Mouse (Mus musculus) thymus, adult 2 months (tissue): ENCODE data around the gene Sema4a. TPM values are rescaled to one million over a fixed set of nuclear protein-coding genes. Genes with fewer than 3 reads are reported as not detected.

Source experiments
- DNase-seq: peaks from one replicate; pipeline ENCODE4 v3.0.0; 2021
- H3K27ac ChIP-seq: fragments of 200-500 bp; 2 replicates; pipeline ENCODE4 v1.5.1; 2012; ENCODE audit warnings: low read length, control low read depth; ENCODE audit not compliant: control insufficient read depth, insufficient read depth
- H3K27me3 ChIP-seq: fragments of 200-500 bp; 2 replicates; pipeline ENCODE4 v1.6.1; 2012; ENCODE audit warnings: mild to moderate bottlenecking, low read length, moderate library complexity, mixed read lengths; ENCODE audit not compliant: control insufficient read depth, insufficient read depth
- H3K36me3 ChIP-seq: fragments of 200-500 bp; 2 replicates; pipeline ENCODE4 v1.6.1; 2012; ENCODE audit warnings: mild to moderate bottlenecking, low read length, moderate library complexity; ENCODE audit not compliant: control insufficient read depth, insufficient read depth
- H3K4me1 ChIP-seq: fragments of 200-500 bp; replicated peaks from 2 replicates; pipeline ENCODE4 v1.6.1; 2012; ENCODE audit warnings: low read length; ENCODE audit not compliant: control insufficient read depth, insufficient read depth
- H3K4me3 ChIP-seq: fragments of 200-500 bp; 2 replicates; pipeline ENCODE4 v1.5.1; 2012; ENCODE audit warnings: mild to moderate bottlenecking, low read length, control low read depth, moderate library complexity; ENCODE audit not compliant: control insufficient read depth, insufficient read depth
- CTCF ChIP-seq: fragments of 200-500 bp; IDR thresholded peaks from 2 replicates; pipeline ENCODE4 v1.5.1; 2012; ENCODE audit warnings: mild to moderate bottlenecking, control low read depth, low read length, moderate library complexity, borderline replicate concordance; ENCODE audit not compliant: control insufficient read depth, poor library complexity, insufficient read depth; ENCODE audit errors: extremely low read depth
- POLR2A ChIP-seq: fragments of 200-500 bp; IDR thresholded peaks from 2 replicates; pipeline ENCODE4 v1.6.1; 2012; ENCODE audit warnings: mild to moderate bottlenecking, low read length, control low read depth, moderate library complexity; ENCODE audit not compliant: control insufficient read depth, poor library complexity, insufficient read depth; ENCODE audit errors: extremely low read depth
- WGBS: fragments of 180-500 bp; shearing (Covaris S2); methylation state at CpG from one replicate; pipeline ENCODE4 v1.1.7; 2018; 5-methylcytosine and 5-hydroxymethylcytosine counted together
- polyA plus RNA-seq: library from polyadenylated mRNA; depleted of rRNA; stranded (reverse); fragments of >200 nt; gene quantifications from 2 replicates; pipeline ENCODE4 v1.2.3, GENCODE M21; 2012; rRNA removed

Sema4a gene
- polyA plus RNA-seq, 1 experiment, result 109 TPM

GRCm38 (mm10) chr3:88398666-88399065 is 62.3 kb downstream of the Sema4a start:
- 97% methylated on average over 2 of the region's 2 CpGs for WGBS
- H3K4me3 ChIP-seq, result no peak overlapping the region
- no peak for DNase-seq
- H3K4me1 ChIP-seq, result peaks cover 20% of the 10 kb centered on the region
- TF ChIP-seq CTCF (no peak), POLR2A (no peak)
- H3K36me3 ChIP-seq, result no peaks in the 10 kb centered on the region
- no peak overlapping the region for H3K27ac ChIP-seq
- H3K27me3 ChIP-seq, result no peaks in the 10 kb centered on the region

- TF ChIP-seq CTCF (no peak), POLR2A (no peak)
- H3K27ac ChIP-seq, result no peak overlapping the region
- H3K4me3 ChIP-seq, result no peak overlapping the region
- no peak for DNase-seq
- no peaks in the 10 kb centered on the region for H3K27me3 ChIP-seq
- peaks cover 16% of the 10 kb centered on the region for H3K4me1 ChIP-seq
- no peaks in the 10 kb centered on the region for H3K36me3 ChIP-seq
- WGBS, result 88% methylated on average over 8 of the region's 8 CpGs
Observed at GRCm38 (mm10) chr3:88395742-88396141, 65.2 kb downstream of the Sema4a start.

DNA sequence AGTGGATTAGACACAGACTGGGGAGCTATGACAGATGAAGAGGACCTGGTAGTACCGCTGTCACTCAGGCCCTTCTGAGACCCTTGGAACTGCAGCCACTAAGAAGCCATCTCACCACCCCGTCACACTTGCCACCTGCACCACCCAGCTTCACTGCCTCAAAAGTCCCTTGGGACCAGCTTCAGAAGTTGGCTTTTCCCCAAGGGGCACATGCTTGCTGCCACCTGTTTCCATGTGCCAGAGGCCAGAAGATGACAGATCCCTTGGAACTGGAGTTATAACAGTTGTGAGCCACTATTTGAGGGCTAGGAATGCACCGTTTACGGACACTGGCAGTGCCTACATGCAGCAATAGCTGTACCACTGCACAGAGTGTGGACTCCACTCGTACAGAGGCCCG is 65.7 kb downstream of the Sema4a start:
- Histone ChIP-seq H3K4me1 (peaks cover 16% of the 10 kb centered on the region), H3K36me3 (no peaks in the 10 kb centered on the region; the same call in 1 of the 2 replicates), H3K4me3 (no peak overlapping the region), H3K27ac (no peak overlapping the region), H3K27me3 (no peaks in the 10 kb centered on the region)
- WGBS, result 95% methylated on average over 6 of the region's 6 CpGs
- no peak for DNase-seq
- TF ChIP-seq CTCF (no peak), POLR2A (no peak)

DNA sequence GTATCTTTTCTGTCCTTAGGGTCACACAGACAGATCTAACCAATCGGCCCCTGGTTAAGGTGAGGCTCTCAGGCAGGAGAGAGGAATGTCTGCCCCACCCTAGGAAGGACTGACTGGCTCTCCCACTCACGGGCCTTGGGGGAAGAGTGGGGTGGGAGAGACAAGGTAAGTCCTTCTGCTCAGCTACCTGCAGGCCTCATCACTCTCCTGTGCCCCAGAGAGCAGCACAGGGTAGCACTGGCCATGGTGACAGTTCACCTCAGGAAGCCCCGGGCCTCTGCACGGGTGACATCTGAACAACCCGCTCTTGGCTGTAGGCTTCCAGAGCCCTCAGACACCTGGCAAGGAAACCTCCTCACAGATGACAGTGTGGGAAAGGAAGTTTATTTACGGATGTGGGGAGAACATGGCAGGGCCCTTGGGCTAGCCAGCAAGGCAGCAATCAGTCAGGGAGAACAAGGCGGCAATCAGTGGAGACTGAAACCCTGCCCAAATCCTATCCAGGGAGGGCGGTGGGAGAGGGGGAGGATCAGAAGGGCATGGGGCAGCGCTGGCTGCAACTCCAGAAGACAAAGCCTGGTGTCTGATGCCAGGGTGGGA is 67.1 kb downstream of the Sema4a start:
- H3K27ac ChIP-seq, result no peak overlapping the region
- H3K27me3 ChIP-seq, result no peaks in the 10 kb centered on the region
- no peak overlapping the region for H3K4me3 ChIP-seq
- H3K36me3 ChIP-seq, result no peaks in the 10 kb centered on the region; the same call in 1 of the 2 replicates
- no peak for DNase-seq
- H3K4me1 ChIP-seq, result peaks cover 16% of the 10 kb centered on the region
- TF ChIP-seq POLR2A, result no peak
- no peak for TF ChIP-seq CTCF
- WGBS, result 59% methylated on average over 9 of the region's 9 CpGs

Other genes with a start within 250 kb of the Sema4a start
- 2.5 and 2.7 TPM in 2 replicates for gene Rhbg, start 206.5 kb downstream of the Sema4a start, polyA plus RNA-seq
- gene Gm38392, start 174.0 kb downstream of the Sema4a start, polyA plus RNA-seq, result 0.11 TPM in 1 of 2 replicates, not detected in the other
- 2.8 and 3.3 TPM in 2 replicates for gene Tsacc, start 164.2 kb downstream of the Sema4a start, polyA plus RNA-seq
- 166 and 205 TPM in 2 replicates for gene Cct3, start 164.1 kb downstream of the Sema4a start, polyA plus RNA-seq
- 201 and 237 TPM in 2 replicates for gene Glmp, start 136.2 kb downstream of the Sema4a start, polyA plus RNA-seq
- gene Tmem79, start 125.0 kb downstream of the Sema4a start, polyA plus RNA-seq, result 8.9 and 10.4 TPM in 2 replicates
- 151 and 159 TPM in 2 replicates for gene Smg5, start 124.9 kb downstream of the Sema4a start, polyA plus RNA-seq
- 1.2 and 2.0 TPM in 2 replicates for gene Paqr6, start 96.6 kb downstream of the Sema4a start, polyA plus RNA-seq
- gene Bglap3, start 88.4 kb downstream of the Sema4a start, polyA plus RNA-seq, result 1.2 and 2.6 TPM in 2 replicates
- 2.2 and 3.8 TPM in 2 replicates for gene Bglap2, start 82.5 kb downstream of the Sema4a start, polyA plus RNA-seq
- 1.5 and 2.7 TPM in 2 replicates for gene Bglap, start 76.7 kb downstream of the Sema4a start, polyA plus RNA-seq
- 138 and 151 TPM in 2 replicates for gene Pmf1, start 50.9 kb downstream of the Sema4a start, polyA plus RNA-seq
- 30.8 and 32.5 TPM in 2 replicates for gene Slc25a44, start 36.0 kb downstream of the Sema4a start, polyA plus RNA-seq
- gene Lmna, start 48.8 kb upstream of the Sema4a start, polyA plus RNA-seq, result 59.3 and 61.1 TPM in 2 replicates
- 22.0 and 24.2 TPM in 2 replicates for gene Mex3a, start 71.2 kb upstream of the Sema4a start, polyA plus RNA-seq
- gene Rab25, start 87.1 kb upstream of the Sema4a start, polyA plus RNA-seq, result 6.3 and 9.3 TPM in 2 replicates
- gene Lamtor2, start 91.9 kb upstream of the Sema4a start, polyA plus RNA-seq, result 128 and 141 TPM in 2 replicates
- 80.5 and 82.1 TPM in 2 replicates for gene Ubqln4, start 92.6 kb upstream of the Sema4a start, polyA plus RNA-seq
- gene Ssr2, start 114.7 kb upstream of the Sema4a start, polyA plus RNA-seq, result 196 and 206 TPM in 2 replicates
- 164 and 192 TPM in 2 replicates for gene Arhgef2, start 144.8 kb upstream of the Sema4a start, polyA plus RNA-seq
- not detected in 2 replicates for gene Rxfp4, start 192.0 kb upstream of the Sema4a start, polyA plus RNA-seq
- gene Khdc4, start 224.6 kb upstream of the Sema4a start, polyA plus RNA-seq, result 116 and 124 TPM in 2 replicates